Mouse (Mus musculus) C2C12 (cell line): Measurements from ENCODE around the gene Lamc1.

ENCODE experiments used
- CTCF ChIP-seq: IDR thresholded peaks from one replicate; pipeline ENCODE4 v1.5.1; 2011; ENCODE audit not compliant: control insufficient read depth, insufficient read depth, insufficient read length
- FOSL1 ChIP-seq: IDR thresholded peaks from one replicate; pipeline ENCODE4 v1.8.0; 2011; ENCODE audit warnings: mild to moderate bottlenecking, low read length; ENCODE audit not compliant: poor library complexity, insufficient read depth, severe bottlenecking

GRCm38 (mm10) chr1:153329306-153329705 is 3.3 kb downstream of the Lamc1 start:
- TF ChIP-seq CTCF: no peak
- no peak for TF ChIP-seq FOSL1
